Mouse (Mus musculus) embryonic facial prominence, embryonic 14.5 days (tissue): ENCODE data around the gene Fhl3. TPM values are rescaled to one million over a fixed set of nuclear protein-coding genes. Genes with fewer than 3 reads are reported as not detected.

ENCODE experiments used
- ATAC-seq: fragments of 200-750 bp; cut with Nextera tagmentation; 2 replicates; pipeline ENCODE4 v1.8.0; 2017; ENCODE audit warnings: low read depth, moderate number of reproducible peaks, moderate TSS enrichment
- DNase-seq: peaks from one replicate; pipeline ENCODE4 v3.0.0-alpha.2; 2015; ENCODE audit warnings: low spot score
- H3K27ac ChIP-seq: fragments of 300-500 bp; sonication (generic); replicated peaks from 2 replicates; pipeline ENCODE4 v1.5.1; 2014; ENCODE audit warnings: low read depth, mild to moderate bottlenecking, low read length, moderate library complexity
- H3K27me3 ChIP-seq: fragments of 300-500 bp; sonication (generic); replicated peaks from 2 replicates; pipeline ENCODE4 v1.6.1; 2014; ENCODE audit warnings: low read length; ENCODE audit not compliant: control insufficient read depth, insufficient read depth
- H3K36me3 ChIP-seq: fragments of 300-500 bp; sonication (generic); 2 replicates; pipeline ENCODE4 v1.6.1; 2014; ENCODE audit warnings: low read length, mixed read lengths; ENCODE audit not compliant: control insufficient read depth, insufficient read depth
- H3K4me1 ChIP-seq: fragments of 300-500 bp; sonication (generic); 2 replicates; pipeline ENCODE4 v1.6.1; 2014; ENCODE audit warnings: antibody characterized with exemption, low read length; ENCODE audit not compliant: control insufficient read depth, insufficient read depth
- H3K4me2 ChIP-seq: fragments of 300-500 bp; sonication (generic); 2 replicates; pipeline ENCODE4 v1.6.1; 2014; ENCODE audit warnings: low read depth, mild to moderate bottlenecking, low read length, moderate library complexity, mixed read lengths
- H3K4me3 ChIP-seq: fragments of 300-500 bp; sonication (generic); 2 replicates; pipeline ENCODE4 v1.5.1; 2014; ENCODE audit warnings: low read depth, mild to moderate bottlenecking, low read length
- H3K9ac ChIP-seq: fragments of 300-500 bp; sonication (generic); 2 replicates; pipeline ENCODE4 v1.6.1; 2014; ENCODE audit warnings: low read depth, mild to moderate bottlenecking, low read length, moderate library complexity, mixed read lengths
- H3K9me3 ChIP-seq: fragments of 300-500 bp; sonication (generic); 2 replicates; pipeline ENCODE4 v1.6.1; 2016; ENCODE audit warnings: low read length; ENCODE audit not compliant: control insufficient read depth
- WGBS: fragments of 180-500 bp; shearing (Covaris S2); extraction: QIAGEN DNeasy Blood & Tissue Kit; methylation state at CpG from one replicate; pipeline ENCODE4 v1.1.7; 2014; 5-methylcytosine and 5-hydroxymethylcytosine counted together
- polyA plus RNA-seq: library from polyadenylated mRNA; unstranded; fragments of >200 nt; fragmentation: Nextera tagmentation; extraction: Ambion mirVana; gene quantifications from 2 replicates; pipeline ENCODE4 v1.2.1, GENCODE M21; 2014

The Fhl3 gene
- 15.7 and 18.2 TPM in 2 replicates for polyA plus RNA-seq

GRCm38 (mm10) chr4:124700248-124700971, at the start of gene Fhl3:
Gene Fhl3, plus strand, starts transcription at chr4:124700701.
- peak within 1 kb of the TSS; percentile 92 for H3K9ac ChIP-seq
- H3K27ac ChIP-seq: peak within 1 kb of the TSS; percentile 90
- no peaks in the 10 kb centered on the region for H3K27me3 ChIP-seq
- peak; percentile 95 for DNase-seq
- ATAC-seq: peak; percentile 72
- no peaks in the 10 kb centered on the region for H3K9me3 ChIP-seq
- H3K4me1 ChIP-seq: peaks cover 36% of the 10 kb centered on the region
- 0% methylated on average over 6 of the region's 59 CpGs for WGBS
- H3K36me3 ChIP-seq: peaks cover 2% of the 10 kb centered on the region
- peak within 1 kb of the TSS; percentile 77 for H3K4me2 ChIP-seq
- peak within 1 kb of the TSS; percentile 81 for H3K4me3 ChIP-seq

- no peak; the same call in 1 of the 2 replicates for ATAC-seq
- Histone ChIP-seq H3K4me2 (no peak overlapping the region), H3K9ac (no peak overlapping the region), H3K27ac (no peak overlapping the region), H3K4me3 (no peak overlapping the region), H3K9me3 (no peaks in the 10 kb centered on the region), H3K27me3 (peaks cover 46% of the 10 kb centered on the region), H3K4me1 (peaks cover 12% of the 10 kb centered on the region), H3K36me3 (no peaks in the 10 kb centered on the region)
- 5% methylated on average over 9 of the region's 9 CpGs for WGBS
- peak; percentile 49 for DNase-seq
Observed at GRCm38 (mm10) chr4:124652886-124653285, 47.6 kb upstream of the Fhl3 start.

GRCm38 (mm10) chr4:124656518-124656853, 44.0 kb upstream of the Fhl3 start, which contains the start of gene Pou3f1:
Gene Pou3f1, plus strand, starts transcription at chr4:124656807.
- ATAC-seq (no peak), DNase-seq (no peak)
- Histone ChIP-seq H3K4me1 (peaks cover 16% of the 10 kb centered on the region), H3K36me3 (no peaks in the 10 kb centered on the region), H3K9me3 (no peaks in the 10 kb centered on the region), H3K4me2 (peak within 1 kb of the TSS; percentile 98), H3K4me3 (peak within 1 kb of the TSS; percentile 61), H3K27me3 (peaks cover 74% of the 10 kb centered on the region), H3K9ac (peak within 1 kb of the TSS; percentile 55), H3K27ac (no peak within 1 kb of the TSS)
- WGBS: 0% methylated on average over 12 of the region's 15 CpGs

- Histone ChIP-seq H3K36me3 (no peaks in the 10 kb centered on the region), H3K9ac (peak overlapping the region; percentile 55), H3K4me1 (peaks cover 16% of the 10 kb centered on the region), H3K27ac (no peak overlapping the region), H3K4me3 (peak overlapping the region; percentile 61), H3K9me3 (no peaks in the 10 kb centered on the region), H3K27me3 (peaks cover 80% of the 10 kb centered on the region), H3K4me2 (peak overlapping the region; percentile 98)
- DNase-seq: peak; percentile 95
- 2% methylated on average over 24 of the region's 92 CpGs for WGBS
- peak; percentile 96 for ATAC-seq
Observed at GRCm38 (mm10) chr4:124656854-124657650, 43.4 kb upstream of the Fhl3 start.

- Histone ChIP-seq H3K27me3 (peaks cover 87% of the 10 kb centered on the region), H3K4me2 (peak overlapping the region; percentile 98), H3K27ac (no peak overlapping the region), H3K4me3 (peak overlapping the region; percentile 61), H3K36me3 (no peaks in the 10 kb centered on the region), H3K9ac (peak overlapping the region; percentile 30; the same call in 1 of the 2 replicates), H3K4me1 (peaks cover 16% of the 10 kb centered on the region), H3K9me3 (no peaks in the 10 kb centered on the region)
- WGBS: 1% methylated on average over 16 of the region's 61 CpGs
- DNase-seq (no peak), ATAC-seq (peak; percentile 7)
Observed at GRCm38 (mm10) chr4:124657781-124658180, 42.7 kb upstream of the Fhl3 start.

GRCm38 (mm10) chr4:124658412-124658851, 42.1 kb upstream of the Fhl3 start:
- Histone ChIP-seq H3K9ac (0 out of 2 replicates have a peak overlapping the region, but pooled peaks have one; percentile 30), H3K36me3 (no peaks in the 10 kb centered on the region), H3K27ac (no peak overlapping the region), H3K9me3 (no peaks in the 10 kb centered on the region), H3K27me3 (peaks cover 91% of the 10 kb centered on the region), H3K4me1 (peaks cover 13% of the 10 kb centered on the region), H3K4me3 (peak overlapping the region; percentile 61), H3K4me2 (peak overlapping the region; percentile 98)
- DNase-seq: peak; percentile 13
- WGBS: under 1% methylated on average over 31 of the region's 39 CpGs
- ATAC-seq: no peak

GRCm38 (mm10) chr4:124659251-124660217, 41.0 kb upstream of the Fhl3 start:
- no peak overlapping the region for H3K27ac ChIP-seq
- peaks cover 13% of the 10 kb centered on the region for H3K4me1 ChIP-seq
- no peaks in the 10 kb centered on the region for H3K9me3 ChIP-seq
- H3K27me3 ChIP-seq: peaks cover 89% of the 10 kb centered on the region
- H3K9ac ChIP-seq: peak overlapping the region; percentile 51
- H3K4me2 ChIP-seq: peak overlapping the region; percentile 98
- no peak for DNase-seq
- WGBS: under 1% methylated on average over 68 of the region's 68 CpGs
- ATAC-seq: no peak
- peak overlapping the region; percentile 61 for H3K4me3 ChIP-seq
- no peaks in the 10 kb centered on the region for H3K36me3 ChIP-seq

GRCm38 (mm10) chr4:124660603-124661002, 39.9 kb upstream of the Fhl3 start:
- 47% methylated on average over 3 of the region's 3 CpGs for WGBS
- ATAC-seq: no peak
- H3K4me1 ChIP-seq: peaks cover 13% of the 10 kb centered on the region
- H3K4me2 ChIP-seq: no peak overlapping the region
- no peak overlapping the region for H3K9ac ChIP-seq
- H3K27ac ChIP-seq: no peak overlapping the region
- no peaks in the 10 kb centered on the region for H3K9me3 ChIP-seq
- H3K27me3 ChIP-seq: peaks cover 83% of the 10 kb centered on the region
- no peaks in the 10 kb centered on the region for H3K36me3 ChIP-seq
- H3K4me3 ChIP-seq: no peak overlapping the region
- DNase-seq: no peak
